Mouse (Mus musculus) kidney, adult 8-10 months (tissue): Measurements from ENCODE around the gene Ctsw.
A peak's percentile ranks its signal among the peaks of the same experiment; 100 is the strongest.

ENCODE experiments used
- DNase-seq, 2 experiments: peaks; one replicate each; pipeline ENCODE4 v3.0.0; 2022

Ctsw gene

DNA sequence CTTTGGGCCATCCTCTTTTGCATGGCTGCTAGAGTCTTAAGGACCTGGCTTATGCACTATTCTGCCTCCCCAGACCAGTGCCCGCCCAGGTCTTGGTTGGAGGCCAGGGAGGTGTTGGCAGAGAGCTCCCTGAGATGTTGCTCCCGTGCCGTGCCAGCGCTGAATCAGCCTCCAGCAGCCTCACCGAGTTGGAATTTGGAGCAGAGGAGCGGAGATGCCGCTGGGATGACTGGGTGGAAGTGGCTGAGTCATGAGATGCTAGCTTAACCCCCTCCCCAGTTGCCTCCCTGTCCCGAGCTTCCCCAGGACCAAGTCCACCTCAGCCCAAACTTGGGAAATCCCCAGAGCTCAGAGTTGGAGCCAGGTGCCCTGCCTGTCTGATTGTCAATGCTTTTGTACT is 38.5 kb downstream of the Ctsw start:
- DNase-seq = peak; percentile 83 to 88

- no peak for DNase-seq
Observed at GRCm38 (mm10) chr19:5429219-5429618, 39.1 kb downstream of the Ctsw start.

DNA sequence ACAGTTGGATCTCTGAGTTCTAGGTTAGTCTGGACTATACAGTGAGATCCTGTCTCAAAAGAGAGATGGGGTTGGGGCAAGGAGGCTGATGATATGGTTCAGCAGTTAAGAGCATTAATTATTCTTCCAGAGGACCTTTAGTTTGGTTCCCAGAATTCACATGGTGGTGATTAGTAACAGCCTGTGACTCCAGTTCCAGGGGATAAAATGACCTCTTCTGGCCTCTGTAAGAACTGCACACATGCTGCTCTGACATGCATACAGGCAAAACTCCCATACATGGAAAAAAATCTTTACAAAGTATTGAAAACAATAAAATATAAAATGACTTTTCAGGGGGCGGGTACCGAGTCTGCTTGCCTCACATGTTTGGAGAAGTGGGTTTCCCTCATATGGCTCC is 40.2 kb downstream of the Ctsw start:
- peak in 1 of 2 experiments; percentile 54 for DNase-seq

- no peak for DNase-seq
Observed at GRCm38 (mm10) chr19:5426640-5427290, 41.5 kb downstream of the Ctsw start.

GRCm38 (mm10) chr19:5425906-5426565 is 42.3 kb downstream of the Ctsw start:
- no peak for DNase-seq

- DNase-seq = peak; percentile 87 to 91
Observed at GRCm38 (mm10) chr19:5424782-5425741, 43.2 kb downstream of the Ctsw start, which contains the start of the genes Drap1 and AI837181. TSS of gene Drap1 (minus strand) at chr19:5424979. TSS of gene AI837181 (plus strand) at chr19:5425144.

- peak; percentile 68 to 77 for DNase-seq
Observed at GRCm38 (mm10) chr19:5424092-5424781, 44.1 kb downstream of the Ctsw start.

GRCm38 (mm10) chr19:5423561-5423960 is 44.7 kb downstream of the Ctsw start:
- DNase-seq = no peak

- no peak for DNase-seq
Observed at GRCm38 (mm10) chr19:5422895-5423443, 45.3 kb downstream of the Ctsw start.

DNA sequence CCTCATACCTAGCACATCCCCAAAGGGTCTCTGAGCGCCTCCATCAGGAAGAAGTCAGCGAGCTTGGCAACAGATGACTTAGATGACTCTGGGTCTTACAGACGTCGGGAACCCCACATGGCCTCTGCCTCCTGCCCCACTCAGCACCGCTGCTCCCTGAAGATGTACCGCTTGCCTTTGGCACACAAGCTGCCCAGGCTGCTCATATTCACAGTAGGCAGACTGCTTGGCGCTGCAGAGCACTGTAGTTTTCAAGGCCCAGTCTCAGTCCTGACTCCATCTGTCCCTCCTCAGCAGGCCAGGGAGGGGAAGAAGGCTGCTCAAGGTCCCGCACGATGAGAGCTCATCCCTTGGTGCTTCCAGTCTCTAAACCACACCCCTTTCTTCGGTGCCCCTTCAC is 46.0 kb downstream of the Ctsw start:
- no peak for DNase-seq

GRCm38 (mm10) chr19:5421784-5422183 is 46.5 kb downstream of the Ctsw start:
- no peak for DNase-seq

- no peak for DNase-seq
Observed at GRCm38 (mm10) chr19:5420579-5420978, 47.7 kb downstream of the Ctsw start.

DNA sequence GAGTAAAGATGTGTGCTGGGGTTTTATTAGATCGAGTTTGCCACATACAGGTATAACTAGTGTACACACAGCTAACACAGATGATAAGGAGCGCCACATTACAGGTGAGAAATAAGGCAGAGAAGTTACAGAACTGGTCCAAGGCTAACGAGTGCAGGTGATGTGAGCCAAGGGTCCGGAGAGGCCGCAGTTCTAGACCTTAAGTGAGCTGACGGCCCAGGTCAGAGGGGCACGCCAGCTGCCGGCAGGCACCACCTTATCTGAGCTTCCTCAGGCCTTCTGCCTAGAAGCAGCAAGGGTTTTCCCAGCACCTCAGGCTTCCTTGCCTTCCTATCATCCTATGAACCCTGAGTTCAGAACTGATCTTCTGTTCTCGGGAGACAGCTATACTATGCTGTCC is 48.7 kb downstream of the Ctsw start:
- DNase-seq = no peak

DNA sequence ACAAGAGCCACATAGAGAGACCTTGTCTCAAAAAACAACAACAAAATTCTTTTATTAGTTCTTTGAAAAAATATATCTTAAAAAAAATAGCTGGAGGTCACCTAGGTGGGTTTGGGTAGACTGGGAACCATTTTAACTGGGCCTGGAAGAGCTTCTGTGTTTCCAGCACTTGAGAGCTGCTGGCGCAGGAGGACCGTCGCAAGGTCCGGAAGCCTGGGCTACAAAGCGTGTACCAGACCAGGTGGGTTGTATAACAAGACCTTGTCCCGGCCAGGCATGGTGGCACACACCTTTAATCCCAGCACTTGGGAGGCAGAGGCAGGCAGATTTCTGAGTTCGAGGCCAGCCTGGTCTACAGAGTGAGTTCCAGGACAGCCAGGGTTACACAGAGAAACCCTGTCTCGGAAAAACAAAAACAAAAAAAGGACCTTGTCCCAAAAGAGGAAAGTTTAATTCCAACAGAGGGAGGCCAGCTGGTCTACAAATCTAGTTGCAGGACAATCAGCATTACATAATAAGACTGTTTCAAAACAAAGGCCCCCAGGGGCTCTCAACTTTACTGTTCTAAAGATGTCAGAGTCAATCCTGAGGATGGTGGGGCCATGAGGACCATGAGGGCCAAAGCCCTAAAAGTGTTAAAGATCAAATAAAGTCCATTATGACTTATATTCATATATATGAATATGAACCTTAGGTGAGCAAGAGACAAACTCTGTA is 49.4 kb downstream of the Ctsw start:
- DNase-seq = no peak
